Mouse (Mus musculus) heart, embryonic 16.5 days (tissue): ENCODE results near the gene Zfhx2. TPM values are rescaled to one million over a fixed set of nuclear protein-coding genes. Genes with fewer than 3 reads are reported as not detected.

ENCODE experiments used
- ATAC-seq: fragments of 200-750 bp; cut with Nextera tagmentation; replicated peaks from 2 replicates; pipeline ENCODE4 v1.8.0; 2017; ENCODE audit warnings: moderate number of reproducible peaks; ENCODE audit not compliant: insufficient read depth, low FRiP score; ENCODE audit errors: extremely low read depth
- H3K27ac ChIP-seq: fragments of 300-500 bp; sonication (generic); 2 replicates; pipeline ENCODE4 v1.5.1; 2014; ENCODE audit warnings: mild to moderate bottlenecking, low read length, control low read depth, moderate library complexity
- H3K27me3 ChIP-seq: fragments of 300-500 bp; sonication (generic); 2 replicates; pipeline ENCODE4 v1.6.1; 2014; ENCODE audit warnings: low read length, mixed read lengths; ENCODE audit not compliant: control insufficient read depth, insufficient read depth
- H3K36me3 ChIP-seq: fragments of 300-500 bp; sonication (generic); 2 replicates; pipeline ENCODE4 v1.6.1; 2014; ENCODE audit not compliant: control insufficient read depth, insufficient read depth
- H3K4me1 ChIP-seq: fragments of 300-500 bp; sonication (generic); 2 replicates; pipeline ENCODE4 v1.6.1; 2014; ENCODE audit warnings: low read length, mixed read lengths; ENCODE audit not compliant: control insufficient read depth, insufficient read depth
- H3K4me2 ChIP-seq: fragments of 300-500 bp; sonication (generic); 2 replicates; pipeline ENCODE4 v1.6.1; 2014; ENCODE audit warnings: low read depth, mild to moderate bottlenecking, control low read depth, low read length
- H3K4me3 ChIP-seq: fragments of 300-500 bp; sonication (generic); 2 replicates; pipeline ENCODE4 v1.5.1; 2014; ENCODE audit warnings: mild to moderate bottlenecking, control low read depth, low read length
- H3K9ac ChIP-seq: fragments of 300-500 bp; sonication (generic); 2 replicates; pipeline ENCODE4 v1.6.1; 2014; ENCODE audit warnings: low read length, control low read depth
- H3K9me3 ChIP-seq: fragments of 300-500 bp; sonication (generic); replicated peaks from 2 replicates; pipeline ENCODE4 v1.6.1; 2016; ENCODE audit warnings: low read length; ENCODE audit not compliant: control insufficient read depth
- WGBS: fragments of 180-500 bp; shearing (Covaris S2); extraction: QIAGEN DNeasy Blood & Tissue Kit; methylation state at CpG from one replicate; pipeline ENCODE4 v1.1.7; 2014; 5-methylcytosine and 5-hydroxymethylcytosine counted together
- polyA plus RNA-seq: library from polyadenylated mRNA; unstranded; fragments of >200 nt; fragmentation: Nextera tagmentation; extraction: Ambion mirVana; gene quantifications from 2 replicates; pipeline ENCODE4 v1.2.1, GENCODE M21; 2015

The Zfhx2 gene
- polyA plus RNA-seq, 1 experiment from 2014 or later = 2.5 TPM

DNA sequence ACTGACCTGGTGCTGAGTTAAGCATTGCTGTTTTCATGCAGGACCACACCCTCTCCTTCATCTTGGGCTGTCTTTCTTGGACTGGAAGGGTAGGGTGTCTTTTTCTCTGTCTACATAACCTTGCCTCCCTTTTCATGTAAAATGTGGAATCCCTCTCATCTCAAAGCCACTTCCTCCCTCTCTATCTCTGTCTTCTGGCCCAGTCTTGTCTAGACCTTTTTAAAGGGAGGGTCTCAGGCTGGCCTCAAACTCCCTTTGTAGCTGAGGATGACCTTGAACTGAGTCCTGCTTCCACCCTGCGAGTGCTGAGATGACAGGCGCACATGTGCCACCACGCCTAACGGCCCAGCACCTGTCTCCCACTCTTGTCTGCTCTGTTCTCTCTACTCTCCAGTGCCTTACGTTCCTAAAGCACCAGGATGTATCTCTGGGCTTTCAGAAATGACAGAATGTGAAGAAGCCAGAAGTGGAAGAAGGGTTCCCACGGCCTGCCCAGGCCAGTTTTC is 6.1 kb downstream of the Zfhx2 start:
- Histone ChIP-seq H3K4me3 (no peak overlapping the region), H3K4me2 (no peak overlapping the region), H3K27ac (no peak overlapping the region), H3K9ac (no peak overlapping the region), H3K36me3 (no peaks in the 10 kb centered on the region), H3K4me1 (peaks cover 29% of the 10 kb centered on the region), H3K27me3 (no peaks in the 10 kb centered on the region), H3K9me3 (no peaks in the 10 kb centered on the region)
- no peak for ATAC-seq
- 73% methylated on average over 6 of the region's 6 CpGs for WGBS

DNA sequence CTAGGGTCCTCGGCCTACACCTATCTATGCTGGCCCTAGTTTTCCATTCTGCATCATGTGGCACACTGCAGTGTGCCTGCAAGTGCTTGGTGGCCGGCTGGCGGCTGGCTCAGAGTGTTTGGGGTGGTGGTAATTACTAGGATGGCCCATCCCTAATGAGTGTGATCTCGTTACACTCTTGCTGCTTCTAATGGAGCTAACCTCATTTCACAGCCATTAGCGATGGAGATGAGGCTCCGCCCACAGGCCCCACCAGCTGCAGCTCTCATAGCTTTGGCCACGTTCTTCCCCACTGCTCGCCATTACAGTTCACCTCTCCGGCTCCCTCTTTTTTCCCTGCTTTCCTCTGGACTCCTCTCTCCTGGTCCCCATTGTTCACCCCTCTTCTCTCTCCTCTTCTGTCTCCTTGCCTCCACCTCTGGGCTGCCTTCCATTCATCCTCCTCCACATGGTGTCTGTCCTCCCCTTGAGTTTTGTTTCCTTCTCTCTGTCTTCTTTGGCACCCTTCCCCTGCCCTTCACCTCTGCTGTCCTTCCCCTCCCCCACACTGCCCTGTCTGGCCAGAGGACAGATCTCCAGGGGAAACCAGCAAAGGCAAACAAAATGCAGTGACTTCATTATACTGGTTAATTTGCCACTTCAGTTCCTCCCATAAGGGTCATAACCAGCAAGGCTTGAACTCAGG is 6.7 kb downstream of the Zfhx2 start:
- peaks cover 26% of the 10 kb centered on the region for H3K4me1 ChIP-seq
- H3K9ac ChIP-seq = no peak overlapping the region
- ATAC-seq = no peak

GRCm38 (mm10) chr14:55083481-55083880 is 8.6 kb downstream of the Zfhx2 start:
- Histone ChIP-seq H3K4me3 (no peak overlapping the region), H3K4me1 (peaks cover 24% of the 10 kb centered on the region), H3K27me3 (0 out of 2 replicates have a peak, but pooled peaks cover 4% of the 10 kb centered on the region), H3K27ac (no peak overlapping the region), H3K4me2 (no peak overlapping the region), H3K9me3 (no peaks in the 10 kb centered on the region), H3K36me3 (no peaks in the 10 kb centered on the region), H3K9ac (no peak overlapping the region)
- 57% methylated on average over 6 of the region's 6 CpGs for WGBS
- no peak for ATAC-seq

More for the DNA sequence above, 6.7 kb downstream of the Zfhx2 start:
- 60% methylated on average over 9 of the region's 9 CpGs for WGBS
- Histone ChIP-seq H3K27me3 (no peaks in the 10 kb centered on the region), H3K4me2 (no peak overlapping the region), H3K27ac (no peak overlapping the region), H3K9me3 (no peaks in the 10 kb centered on the region), H3K4me3 (no peak overlapping the region), H3K36me3 (no peaks in the 10 kb centered on the region)

GRCm38 (mm10) chr14:55081105-55081504 is 11.0 kb downstream of the Zfhx2 start:
- WGBS = 35% methylated on average over 5 of the region's 5 CpGs
- no peaks in the 10 kb centered on the region for H3K9me3 ChIP-seq
- H3K36me3 ChIP-seq = no peaks in the 10 kb centered on the region
- no peak overlapping the region for H3K27ac ChIP-seq
- no peak overlapping the region for H3K9ac ChIP-seq
- no peak overlapping the region for H3K4me3 ChIP-seq
- H3K4me1 ChIP-seq = peaks cover 20% of the 10 kb centered on the region
- ATAC-seq = no peak
- H3K4me2 ChIP-seq = no peak overlapping the region
- H3K27me3 ChIP-seq = peaks cover 14% of the 10 kb centered on the region

DNA sequence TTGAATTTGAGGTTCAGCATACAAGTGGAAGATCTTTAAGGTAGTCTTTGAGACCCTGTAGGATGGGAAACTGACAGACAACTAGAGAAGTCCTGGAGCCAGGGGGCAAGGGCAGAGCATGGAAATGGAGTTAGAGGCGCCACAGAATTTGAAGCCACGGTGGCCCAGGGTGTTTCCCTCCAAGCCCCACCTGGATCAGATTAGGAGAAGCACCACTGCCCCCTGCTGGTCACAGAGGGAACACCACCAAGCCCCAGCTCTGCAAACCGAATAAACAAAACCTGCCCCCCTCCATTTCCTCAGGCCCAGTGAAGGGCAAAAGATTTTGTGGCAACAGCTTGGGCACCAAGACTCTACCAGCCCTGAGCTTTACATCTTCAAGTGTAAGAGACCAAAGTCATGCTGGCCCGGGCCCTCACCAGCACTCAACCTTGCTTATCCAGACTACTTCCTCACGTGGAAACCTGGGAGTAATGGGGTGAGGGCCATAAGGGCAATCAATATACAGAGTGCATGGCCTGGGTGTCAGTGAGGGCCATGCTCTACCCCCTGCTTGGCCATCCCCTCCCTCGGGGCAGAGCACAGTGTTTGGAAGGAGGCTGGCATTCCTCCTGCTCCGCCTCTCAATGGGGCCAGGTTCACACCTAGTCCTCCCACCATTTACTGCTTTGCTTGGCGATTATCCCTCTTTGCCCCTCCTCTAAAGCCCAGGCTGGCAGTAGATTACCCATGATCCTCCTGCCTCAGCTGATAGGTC is 12.7 kb downstream of the Zfhx2 start:
- ATAC-seq = 0 out of 2 replicates have a peak, but pooled peaks have one; percentile 35
- Histone ChIP-seq H3K9ac (0 out of 2 replicates have a peak overlapping the region, but pooled peaks have one; percentile 1), H3K4me1 (peaks cover 15% of the 10 kb centered on the region), H3K36me3 (no peaks in the 10 kb centered on the region), H3K27me3 (peaks cover 14% of the 10 kb centered on the region), H3K4me3 (no peak overlapping the region; the same call in 1 of the 2 replicates), H3K4me2 (peak overlapping the region; percentile 49), H3K9me3 (no peaks in the 10 kb centered on the region), H3K27ac (no peak overlapping the region)
- WGBS = 26% methylated on average over 8 of the region's 8 CpGs

- no peak for ATAC-seq
- no peaks in the 10 kb centered on the region for H3K36me3 ChIP-seq
- peak overlapping the region; percentile 42 for H3K9ac ChIP-seq
- no peak overlapping the region for H3K27ac ChIP-seq
- H3K27me3 ChIP-seq = peaks cover 14% of the 10 kb centered on the region
- peak overlapping the region; percentile 49 for H3K4me2 ChIP-seq
- 14% methylated on average over 23 of the region's 23 CpGs for WGBS
- peak overlapping the region; percentile 9 for H3K4me3 ChIP-seq
- H3K4me1 ChIP-seq = peaks cover 15% of the 10 kb centered on the region
- H3K9me3 ChIP-seq = no peaks in the 10 kb centered on the region
These were observed 13.6 kb downstream of the Zfhx2 start for GRCm38 (mm10) chr14:55078366-55078989.

DNA sequence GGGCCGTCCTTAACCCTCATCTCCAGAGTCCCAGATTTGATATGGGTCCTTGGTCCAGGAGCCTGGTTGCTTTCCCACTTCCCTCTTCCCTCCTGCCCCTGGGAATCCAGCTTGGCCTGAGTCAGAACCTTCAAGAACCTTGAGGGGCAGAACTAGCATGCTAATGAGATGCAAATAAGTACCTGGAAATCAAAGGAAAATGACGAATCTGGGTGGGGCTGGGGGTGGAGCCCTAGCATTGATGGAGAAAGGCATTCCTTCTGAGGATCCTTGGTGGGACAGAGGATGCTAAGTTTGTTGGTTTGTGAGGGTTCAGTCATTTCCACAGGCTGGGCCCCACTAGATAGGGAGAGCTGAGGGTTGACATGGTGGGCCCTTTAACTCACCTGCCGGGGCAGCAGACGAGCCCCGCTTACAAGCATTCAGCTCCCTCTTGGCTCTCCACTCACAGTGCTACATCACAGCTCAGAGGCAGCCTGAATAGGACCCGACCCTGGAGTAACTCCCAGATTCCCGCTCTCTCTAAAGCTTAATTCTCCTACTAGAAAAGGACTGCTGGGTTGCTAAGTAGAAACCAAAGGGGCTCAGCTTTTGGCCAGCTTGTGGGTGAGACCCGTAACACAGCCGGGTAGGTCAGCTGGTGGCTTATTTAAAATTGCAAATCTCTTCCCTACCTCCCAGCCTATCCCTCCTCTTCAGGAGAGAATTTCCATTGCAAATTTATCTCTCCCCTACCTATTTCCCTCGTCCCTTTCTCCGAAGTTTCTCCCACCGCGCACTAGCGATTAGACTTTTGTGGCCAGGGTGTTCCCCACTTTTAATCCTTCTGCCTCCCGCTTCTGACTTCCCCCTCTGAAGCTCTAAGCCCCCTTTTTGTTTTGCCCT is 14.4 kb downstream of the Zfhx2 start:
- peaks cover 14% of the 10 kb centered on the region for H3K27me3 ChIP-seq
- no peak overlapping the region for H3K4me2 ChIP-seq

DNA sequence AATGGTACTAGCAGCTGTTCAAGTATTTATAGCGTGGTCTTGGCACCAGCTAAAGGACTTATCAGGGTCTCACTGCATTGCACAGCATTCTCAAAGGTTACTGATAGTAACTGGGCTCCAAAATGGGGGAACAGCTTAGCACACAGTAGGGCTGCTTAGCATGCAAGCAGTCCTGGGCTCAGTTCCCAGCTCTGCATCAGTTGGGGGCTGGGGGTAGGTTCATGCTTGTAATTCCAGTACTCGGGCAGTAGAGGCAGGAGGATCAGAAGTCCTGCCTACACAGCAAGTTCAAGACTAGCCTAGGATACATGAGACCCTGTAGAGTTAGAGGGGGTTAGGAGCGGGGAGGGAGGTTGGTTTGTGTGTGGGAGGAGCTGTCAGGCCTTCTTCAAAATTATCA is 15.2 kb downstream of the Zfhx2 start:
- peaks cover 15% of the 10 kb centered on the region for H3K4me1 ChIP-seq
- H3K27me3 ChIP-seq = peaks cover 14% of the 10 kb centered on the region
- 52% methylated on average over 3 of the region's 3 CpGs for WGBS

More for the DNA sequence above, 14.4 kb downstream of the Zfhx2 start:
- no peak for ATAC-seq
- Histone ChIP-seq H3K9ac (no peak overlapping the region), H3K4me1 (peaks cover 15% of the 10 kb centered on the region), H3K4me3 (no peak overlapping the region), H3K27ac (no peak overlapping the region), H3K9me3 (no peaks in the 10 kb centered on the region), H3K36me3 (no peaks in the 10 kb centered on the region)
- WGBS = 28% methylated on average over 15 of the region's 15 CpGs

More for the DNA sequence above, 15.2 kb downstream of the Zfhx2 start:
- Histone ChIP-seq H3K36me3 (no peaks in the 10 kb centered on the region), H3K27ac (no peak overlapping the region), H3K9me3 (no peaks in the 10 kb centered on the region), H3K4me3 (no peak overlapping the region), H3K9ac (no peak overlapping the region), H3K4me2 (no peak overlapping the region)
- ATAC-seq = no peak
